8 mouse cellular contexts compared by ENCODE assay signal in genomic region chr12:24600806-24601205, GRCm38 (mm10). TPM values are rescaled to one million over a fixed set of nuclear protein-coding genes. Genes with fewer than 3 reads are reported as not detected.
A peak's percentile ranks its signal among the peaks of the same experiment; 100 is the strongest.
DNase-seq lines count a peak whose midpoint lies in the region; ATAC-seq and TF ChIP-seq lines count a peak whose summit lies in the region.

No protein-coding gene starts in this region.

- H3K9ac ChIP-seq in limb, embryonic 13.5 days, result no peak overlapping the region
- no peak overlapping the region for H3K9ac ChIP-seq in midbrain, embryonic 16.5 days (ENCODE audit: low read depth, low read length)

- no peaks in the 10 kb centered on the region for H3K9me3 ChIP-seq in heart, embryonic 10.5 days
- H3K9me3 ChIP-seq in limb, embryonic 13.5 days, result no peaks in the 10 kb centered on the region
- H3K9me3 ChIP-seq in midbrain, embryonic 16.5 days (replicated peaks; ENCODE audit: control insufficient read depth, low read length, poor library complexity, severe bottlenecking), result no peaks in the 10 kb centered on the region

- peak; percentile 66; the same call in 1 of the 2 replicates for ATAC-seq in limb, embryonic 13.5 days (ENCODE audit: low FRiP score, low read depth)
- peak; percentile 79 for ATAC-seq in midbrain, embryonic 16.5 days

- no peak overlapping the region for H3K27ac ChIP-seq in bone marrow macrophage, adult 2 months (ENCODE audit: insufficient read depth, low read depth, low read length)
- H3K27ac ChIP-seq in embryonic fibroblast, embryonic 13.5 days (ENCODE audit: insufficient read depth, low read length), result no peak overlapping the region
- no peak overlapping the region for H3K27ac ChIP-seq in heart, embryonic 10.5 days
- no peak overlapping the region for H3K27ac ChIP-seq in limb, embryonic 13.5 days
- H3K27ac ChIP-seq in midbrain, embryonic 16.5 days (ENCODE audit: low read length), result no peak overlapping the region
- H3K27ac ChIP-seq in spleen, adult 2 months (ENCODE audit: insufficient read depth, low read length), result no peak overlapping the region

- TF ChIP-seq CTCF in bone marrow macrophage, adult 2 months (IDR thresholded peaks at IDR 0.05; ENCODE audit: low read depth, low read length), result peak; percentile 65
- peak; percentile 45; the same call in 1 of the 2 replicates for TF ChIP-seq CTCF in embryonic fibroblast, embryonic 13.5 days (IDR thresholded peaks at IDR 0.05; ENCODE audit: borderline replicate concordance, insufficient read depth, low read length)
- TF ChIP-seq CTCF in spleen, adult 2 months (IDR thresholded peaks at IDR 0.05; ENCODE audit: extremely low read depth, insufficient read depth, insufficient read length, insufficient replicate concordance), result peak; percentile 66; the same call in 1 of the 2 replicates

- H3K36me3 ChIP-seq in heart, embryonic 10.5 days, result peaks cover 32% of the 10 kb centered on the region
- H3K36me3 ChIP-seq in limb, embryonic 13.5 days, result no peaks in the 10 kb centered on the region
- H3K36me3 ChIP-seq in midbrain, embryonic 16.5 days (ENCODE audit: control insufficient read depth, insufficient read depth, low read length), result no peaks in the 10 kb centered on the region
- H3K36me3 ChIP-seq in spleen, adult 2 months (ENCODE audit: control insufficient read depth, insufficient read depth, low read length), result no peaks in the 10 kb centered on the region

- H3K27me3 ChIP-seq in heart, embryonic 10.5 days (ENCODE audit: insufficient read depth, poor library complexity, severe bottlenecking), result no peaks in the 10 kb centered on the region
- 0 out of 2 replicates have a peak, but pooled peaks cover 5% of the 10 kb centered on the region for H3K27me3 ChIP-seq in limb, embryonic 13.5 days
- H3K27me3 ChIP-seq in midbrain, embryonic 16.5 days (ENCODE audit: control insufficient read depth, insufficient read depth, low read depth, low read length), result no peaks in the 10 kb centered on the region
- no peaks in the 10 kb centered on the region for H3K27me3 ChIP-seq in spleen, adult 2 months (ENCODE audit: control insufficient read depth, insufficient read depth, low read length)

- no peak overlapping the region for H3K4me2 ChIP-seq in limb, embryonic 13.5 days (replicated peaks)
- H3K4me2 ChIP-seq in midbrain, embryonic 16.5 days (ENCODE audit: low read length), result no peak overlapping the region

- TF ChIP-seq POLR2A in bone marrow macrophage, adult 2 months (IDR thresholded peaks at IDR 0.05; ENCODE audit: borderline replicate concordance, low read depth, low read length), result no peak
- no peak for TF ChIP-seq POLR2A in embryonic fibroblast, embryonic 13.5 days (IDR thresholded peaks at IDR 0.05; ENCODE audit: low read depth, low read length)
- no peak for TF ChIP-seq POLR2A in spleen, adult 2 months (IDR thresholded peaks at IDR 0.05; ENCODE audit: low read depth, low read length)

- WGBS in heart, embryonic 10.5 days, result 3% methylated on average over 9 of the region's 9 CpGs
- 3% methylated on average over 9 of the region's 9 CpGs for WGBS in limb, embryonic 13.5 days
- WGBS in midbrain, embryonic 16.5 days, result 4% methylated on average over 9 of the region's 9 CpGs
- 6% methylated on average over 9 of the region's 9 CpGs for WGBS in spleen, adult 2 months

- H3K4me1 ChIP-seq in bone marrow macrophage, adult 2 months (ENCODE audit: control insufficient read depth, insufficient read depth, low read length), result no peaks in the 10 kb centered on the region
- H3K4me1 ChIP-seq in embryonic fibroblast, embryonic 13.5 days (ENCODE audit: control insufficient read depth, insufficient read depth, low read length), result no peaks in the 10 kb centered on the region
- no peaks in the 10 kb centered on the region for H3K4me1 ChIP-seq in heart, embryonic 10.5 days
- peaks cover 8% of the 10 kb centered on the region; the same call in 1 of the 2 replicates for H3K4me1 ChIP-seq in limb, embryonic 13.5 days
- no peaks in the 10 kb centered on the region for H3K4me1 ChIP-seq in midbrain, embryonic 16.5 days (ENCODE audit: control insufficient read depth, insufficient read depth, low read length)
- no peaks in the 10 kb centered on the region for H3K4me1 ChIP-seq in spleen, adult 2 months (ENCODE audit: control insufficient read depth, insufficient read depth, insufficient read length)

- no peak overlapping the region for H3K4me3 ChIP-seq in bone marrow macrophage, adult 2 months (ENCODE audit: insufficient read depth, low read length)
- no peak overlapping the region for H3K4me3 ChIP-seq in embryonic fibroblast, embryonic 13.5 days (ENCODE audit: insufficient read depth, low read length)
- no peak overlapping the region for H3K4me3 ChIP-seq in heart, embryonic 10.5 days
- H3K4me3 ChIP-seq in limb, embryonic 13.5 days, result no peak overlapping the region
- no peak overlapping the region for H3K4me3 ChIP-seq in midbrain, embryonic 16.5 days (ENCODE audit: low read depth, low read length)
- H3K4me3 ChIP-seq in spleen, adult 2 months (ENCODE audit: extremely low read depth, insufficient read depth, insufficient read length), result no peak overlapping the region

- DNase-seq in CD4-positive helper T cell, adult 2 months (ENCODE audit: low read depth, low spot score), result peak; percentile 84
- DNase-seq in heart, embryonic 10.5 days (ENCODE audit: low spot score), result peak; percentile 88
- peak; percentile 84 for DNase-seq in kidney, adult 9 months
- peak; percentile 34 to 58 for DNase-seq in spleen, adult 2 months (ENCODE audit: low read depth in 1 of 2, low spot score in 2 of 2)

RNA-seq across cellular contexts. Expression of gene Grhl1, which starts 28.7 kb away (rescaled TPM):
- polyA plus RNA-seq in bone marrow macrophage, adult 2 months (2012; ENCODE audit: insufficient read depth, insufficient read length, missing spikeins), result not detected in 2 replicates
- polyA plus RNA-seq in embryonic fibroblast, embryonic 13.5 days (2011; ENCODE audit: insufficient read length, low read depth, missing spikeins), result 0.23 and 0.61 TPM in 2 replicates
- polyA plus RNA-seq in heart, embryonic 10.5 days (2016; fragmentation: Nextera tagmentation; extraction: Ambion mirVana), result 4.1 and 5.1 TPM in 2 replicates
- polyA plus RNA-seq in limb, embryonic 13.5 days (2015; fragmentation: Nextera tagmentation; extraction: Ambion mirVana), result 4.1 and 4.4 TPM in 2 replicates
- polyA plus RNA-seq in midbrain, embryonic 16.5 days (2015; fragmentation: Nextera tagmentation; extraction: Ambion mirVana), result 1.2 and 1.7 TPM in 2 replicates
- 0.28 and 0.35 TPM in 2 replicates for polyA plus RNA-seq in spleen, adult 2 months (2012; rRNA removed)

RNA-seq across cellular contexts. Expression of gene Klf11, which starts 50.3 kb away (rescaled TPM):
- polyA plus RNA-seq in bone marrow macrophage, adult 2 months (2012; ENCODE audit: insufficient read depth, insufficient read length, missing spikeins), result 5.5 and 6.7 TPM in 2 replicates
- 3.2 and 5.9 TPM in 2 replicates for polyA plus RNA-seq in embryonic fibroblast, embryonic 13.5 days (2011; ENCODE audit: insufficient read length, low read depth, missing spikeins)
- 12.0 and 16.2 TPM in 2 replicates for polyA plus RNA-seq in heart, embryonic 10.5 days (2016; fragmentation: Nextera tagmentation; extraction: Ambion mirVana)
- polyA plus RNA-seq in limb, embryonic 13.5 days (2015; fragmentation: Nextera tagmentation; extraction: Ambion mirVana), result 12.4 and 13.1 TPM in 2 replicates
- polyA plus RNA-seq in midbrain, embryonic 16.5 days (2015; fragmentation: Nextera tagmentation; extraction: Ambion mirVana), result 21.4 and 22.6 TPM in 2 replicates
- polyA plus RNA-seq in spleen, adult 2 months (2012; rRNA removed), result 8.2 and 15.3 TPM in 2 replicates
